8 mouse cellular contexts compared by ENCODE assay signal in the genomic region with DNA sequence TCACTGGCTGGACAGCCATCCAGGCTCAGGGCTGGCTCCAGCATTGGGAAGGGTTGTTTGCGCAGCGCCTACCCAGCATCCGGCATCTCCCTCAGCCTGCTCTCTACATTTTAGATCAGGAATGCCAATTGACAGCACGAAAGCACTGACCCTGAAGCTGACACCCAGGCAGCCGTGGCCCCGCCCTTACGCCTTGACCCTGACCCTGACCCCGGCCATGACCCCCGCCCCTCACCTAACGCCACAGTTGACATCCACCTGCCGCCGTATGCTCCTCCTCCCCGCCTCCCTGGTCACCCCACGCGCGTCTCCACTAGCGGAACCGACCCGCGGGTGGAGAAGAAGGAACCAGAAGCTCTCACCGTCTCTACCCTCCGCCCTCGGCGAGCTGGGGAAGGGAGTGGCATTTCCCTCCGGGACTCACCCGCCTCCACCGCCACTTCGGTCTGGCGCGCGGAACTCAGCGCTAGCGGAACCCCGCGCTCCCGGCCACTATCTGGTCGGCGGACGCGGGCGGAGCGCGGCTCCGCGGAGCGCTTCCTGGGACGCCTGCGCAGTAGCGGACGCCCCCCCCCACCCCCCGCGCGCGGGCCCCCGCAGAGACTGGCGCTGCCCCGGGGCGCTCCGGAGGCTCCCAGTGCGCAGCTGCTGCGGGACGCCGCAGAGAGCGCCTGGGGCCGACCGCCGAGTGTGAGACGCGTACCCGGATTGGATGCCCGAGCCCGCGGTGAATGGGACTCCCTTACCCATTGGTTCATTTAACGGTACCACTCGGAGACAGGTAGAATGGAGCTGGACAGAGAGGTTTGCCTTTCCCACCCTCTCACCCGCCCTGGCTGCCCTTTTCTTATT. TPM values are rescaled to one million over a fixed set of nuclear protein-coding genes. Genes with fewer than 3 reads are reported as not detected.
DNase-seq lines count a peak whose midpoint lies in the region; ATAC-seq lines count a peak whose summit lies in the region.

A gene (minus strand): TSS at position 523 of the 852 bp plus-strand sequence.

- H3K4me2 ChIP-seq in heart, embryonic 13.5 days, result peak within 1 kb of the TSS; percentile 89
- H3K4me2 ChIP-seq in liver, embryonic 12.5 days, result peak within 1 kb of the TSS; percentile 89

- peak; percentile 97 for ATAC-seq in CD4-positive, CD25-positive, alpha-beta regulatory T cell, adult 4 months
- peak; percentile 88 for ATAC-seq in heart, embryonic 13.5 days (ENCODE audit: extremely low read depth, insufficient number of reproducible peaks, low FRiP score, low TSS enrichment)
- ATAC-seq in liver, embryonic 12.5 days, result peak; percentile 97

- peak within 1 kb of the TSS; percentile 91 for H3K9ac ChIP-seq in heart, embryonic 13.5 days
- peak within 1 kb of the TSS; percentile 76 for H3K9ac ChIP-seq in liver, embryonic 12.5 days

- peak; percentile 53 for DNase-seq in c-Kit-negative CD71-positive TER-119-positive erythroid progenitor cells, embryonic 14.5 days (ENCODE audit: low read depth, low spot score)
- DNase-seq in fibroblast of lung, adult 2 months (ENCODE audit: low read depth), result peak; percentile 61
- peak; percentile 93 for DNase-seq in kidney, postnatal 10 days
- peak; percentile 93 for DNase-seq in naive thymus-derived CD4-positive, alpha-beta T cell, adult 2 months (ENCODE audit: low read depth)
- DNase-seq in splenic B cell, adult 2 months (ENCODE audit: low read depth, low spot score), result peak; percentile 58

- WGBS in heart, embryonic 13.5 days, result under 1% methylated on average over 76 of the region's 76 CpGs
- WGBS in liver, embryonic 12.5 days (ENCODE audit: insufficient replicate concordance), result 1% methylated on average over 75 of the region's 76 CpGs

- no peaks in the 10 kb centered on the region for H3K27me3 ChIP-seq in heart, embryonic 13.5 days (replicated peaks)
- H3K27me3 ChIP-seq in liver, embryonic 12.5 days (replicated peaks), result no peaks in the 10 kb centered on the region
- H3K27me3 ChIP-seq in splenic B cell, adult 2 months (ENCODE audit: control insufficient read depth, insufficient read depth, low read length, poor library complexity, severe bottlenecking), result no peaks in the 10 kb centered on the region; the same call in 1 of the 2 replicates

- no peaks in the 10 kb centered on the region for H3K9me3 ChIP-seq in heart, embryonic 13.5 days
- no peaks in the 10 kb centered on the region for H3K9me3 ChIP-seq in liver, embryonic 12.5 days (replicated peaks)

- H3K4me3 ChIP-seq in heart, embryonic 13.5 days, result peak within 1 kb of the TSS; percentile 84
- H3K4me3 ChIP-seq in liver, embryonic 12.5 days, result peak within 1 kb of the TSS; percentile 76

- H3K36me3 ChIP-seq in heart, embryonic 13.5 days, result no peaks in the 10 kb centered on the region
- peaks cover 6% of the 10 kb centered on the region; the same call in 1 of the 2 replicates for H3K36me3 ChIP-seq in liver, embryonic 12.5 days
- no peaks in the 10 kb centered on the region for H3K36me3 ChIP-seq in splenic B cell, adult 2 months (ENCODE audit: control insufficient read depth, insufficient read depth, low read length, poor library complexity, severe bottlenecking)

- H3K27ac ChIP-seq in heart, embryonic 13.5 days (replicated peaks), result peak within 1 kb of the TSS; percentile 71
- peak within 1 kb of the TSS; percentile 78 for H3K27ac ChIP-seq in liver, embryonic 12.5 days

- peaks cover 7% of the 10 kb centered on the region for H3K4me1 ChIP-seq in heart, embryonic 13.5 days
- H3K4me1 ChIP-seq in liver, embryonic 12.5 days, result peaks cover 29% of the 10 kb centered on the region

RNA-seq across cellular contexts. Expression of the gene that starts here (rescaled TPM):
- polyA plus RNA-seq in CD4-positive, CD25-positive, alpha-beta regulatory T cell, adult 4 months (2017; shearing (Covaris generic)), result 1 to 10 TPM; 8.0 to 9.4 TPM
- polyA plus RNA-seq in heart, embryonic 13.5 days (2015; fragmentation: Nextera tagmentation; extraction: Ambion mirVana), result 6.7 and 7.8 TPM in 2 replicates
- polyA plus RNA-seq in liver, embryonic 12.5 days (2016; fragmentation: Nextera tagmentation; extraction: Ambion mirVana), result 4.8 and 5.1 TPM in 2 replicates

Comparison
In these comparisons a context has a peak if more than half of its experiments do, and no peak if none do; other contexts are left out.
1. Peak in every context shown above with its lines: DNase-seq, ATAC-seq, H3K4me3 ChIP-seq and H3K27ac ChIP-seq.